Mouse (Mus musculus) hindbrain, postnatal 0 days (tissue): Measurements from ENCODE around the gene Amd1. TPM values are rescaled to one million over a fixed set of nuclear protein-coding genes. Genes with fewer than 3 reads are reported as not detected.
A peak's percentile ranks its signal among the peaks of the same experiment; 100 is the strongest.

Source experiments
- ATAC-seq: fragments of 200-750 bp; cut with Nextera tagmentation; 2 replicates; pipeline ENCODE4 v1.8.0; 2017; ENCODE audit warnings: mild to moderate bottlenecking, moderate TSS enrichment, moderate library complexity
- DNase-seq: peaks from one replicate; pipeline ENCODE4 v3.0.0-alpha.2; 2015; ENCODE audit warnings: low spot score
- H3K27ac ChIP-seq: fragments of 300-500 bp; sonication (generic); 2 replicates; pipeline ENCODE4 v1.5.1; 2014; ENCODE audit warnings: mild to moderate bottlenecking
- H3K27me3 ChIP-seq: fragments of 300-500 bp; sonication (generic); 2 replicates; pipeline ENCODE4 v1.6.1; 2014; ENCODE audit warnings: low read length, mixed read lengths; ENCODE audit not compliant: insufficient read depth
- H3K36me3 ChIP-seq: fragments of 300-500 bp; sonication (generic); 2 replicates; pipeline ENCODE4 v1.6.1; 2014; ENCODE audit warnings: low read length, mixed read lengths; ENCODE audit not compliant: insufficient read depth
- H3K4me1 ChIP-seq: fragments of 300-500 bp; sonication (generic); 2 replicates; pipeline ENCODE4 v1.6.1; 2014; ENCODE audit warnings: antibody characterized with exemption, low read length, mixed read lengths; ENCODE audit not compliant: insufficient read depth
- H3K4me2 ChIP-seq: fragments of 300-500 bp; sonication (generic); 2 replicates; pipeline ENCODE4 v1.6.1; 2014; ENCODE audit warnings: low read depth, mild to moderate bottlenecking, low read length, moderate library complexity, mixed read lengths
- H3K4me3 ChIP-seq: fragments of 300-500 bp; sonication (generic); 2 replicates; pipeline ENCODE4 v1.5.1; 2014; ENCODE audit warnings: low read length
- H3K9ac ChIP-seq: fragments of 300-500 bp; sonication (generic); replicated peaks from 2 replicates; pipeline ENCODE4 v1.6.1; 2014; ENCODE audit warnings: mild to moderate bottlenecking, low read length, moderate library complexity, mixed read lengths
- H3K9me3 ChIP-seq: fragments of 300-500 bp; sonication (generic); 2 replicates; pipeline ENCODE4 v1.6.1; 2016; ENCODE audit warnings: low read length, mixed read lengths
- CTCF ChIP-seq: IDR thresholded peaks from 2 replicates; pipeline ENCODE4 v1.5.1; 2016; ENCODE audit warnings: antibody characterized with exemption, control low read depth, low read depth
- WGBS: fragments of 180-500 bp; shearing (Covaris S2); extraction: QIAGEN DNeasy Blood & Tissue Kit; methylation state at CpG from one replicate; pipeline ENCODE4 v1.1.7; 2014; 5-methylcytosine and 5-hydroxymethylcytosine counted together
- polyA plus RNA-seq: library from polyadenylated mRNA; unstranded; fragments of >200 nt; fragmentation: Nextera tagmentation; extraction: Ambion mirVana; gene quantifications from 2 replicates; pipeline ENCODE4 v1.2.1, GENCODE M21; 2015
- total RNA-seq: library from RNA; depleted of rRNA; stranded (reverse); fragments of >200 nt; gene quantifications from 2 replicates; pipeline ENCODE4 v1.2.3, GENCODE M21; 2014

The Amd1 gene
- total and polyA plus RNA-seq, 2 experiments from 2014 or later, result 30.6 to 57.5 TPM

- DNase-seq (peak; percentile 95), ATAC-seq (peak; percentile 91)
- H3K27ac ChIP-seq, result peak overlapping the region; percentile 88
- no peaks in the 10 kb centered on the region for H3K4me1 ChIP-seq
- peak overlapping the region; percentile 77 for H3K4me3 ChIP-seq
- no peaks in the 10 kb centered on the region for H3K27me3 ChIP-seq
- peak overlapping the region; percentile 97 for H3K9ac ChIP-seq
- peak overlapping the region; percentile 67 for H3K4me2 ChIP-seq
- H3K9me3 ChIP-seq, result no peaks in the 10 kb centered on the region
- TF ChIP-seq CTCF, result no peak
- H3K36me3 ChIP-seq, result no peaks in the 10 kb centered on the region
- WGBS, result 1% methylated on average over 36 of the region's 36 CpGs
These were observed 1.3 kb downstream of the Amd1 start for GRCm38 (mm10) chr10:40300648-40301171.

GRCm38 (mm10) chr10:40292640-40293039 is 9.3 kb downstream of the Amd1 start:
- 97% methylated on average over 6 of the region's 6 CpGs for WGBS
- DNase-seq, result no peak

GRCm38 (mm10) chr10:40286767-40287166 is 15.2 kb downstream of the Amd1 start:
- no peak for ATAC-seq
- H3K9ac ChIP-seq, result no peak overlapping the region
- H3K4me3 ChIP-seq, result no peak overlapping the region
- TF ChIP-seq CTCF, result no peak
- no peaks in the 10 kb centered on the region for H3K27me3 ChIP-seq
- peaks cover 4% of the 10 kb centered on the region; the same call in 1 of the 2 replicates for H3K36me3 ChIP-seq
- no peak overlapping the region for H3K4me2 ChIP-seq
- no peak overlapping the region for H3K27ac ChIP-seq
- 97% methylated on average over 1 of the region's 1 CpGs for WGBS
- DNase-seq, result no peak
- no peaks in the 10 kb centered on the region for H3K4me1 ChIP-seq
- no peaks in the 10 kb centered on the region for H3K9me3 ChIP-seq

More at GRCm38 (mm10) chr10:40292640-40293039, 9.3 kb downstream of the Amd1 start:
- H3K4me3 ChIP-seq, result no peak overlapping the region
- no peaks in the 10 kb centered on the region for H3K4me1 ChIP-seq
- no peaks in the 10 kb centered on the region; the same call in 1 of the 2 replicates for H3K36me3 ChIP-seq
- ATAC-seq, result no peak
- H3K27ac ChIP-seq, result no peak overlapping the region
- H3K4me2 ChIP-seq, result no peak overlapping the region
- H3K9me3 ChIP-seq, result no peaks in the 10 kb centered on the region
- no peak overlapping the region for H3K9ac ChIP-seq
- no peak for TF ChIP-seq CTCF
- no peaks in the 10 kb centered on the region for H3K27me3 ChIP-seq

GRCm38 (mm10) chr10:40285571-40285970 is 16.4 kb downstream of the Amd1 start:
- no peaks in the 10 kb centered on the region for H3K27me3 ChIP-seq
- no peak for TF ChIP-seq CTCF
- DNase-seq (no peak), ATAC-seq (no peak)
- H3K9ac ChIP-seq, result no peak overlapping the region
- H3K9me3 ChIP-seq, result no peaks in the 10 kb centered on the region
- H3K27ac ChIP-seq, result no peak overlapping the region
- no peak overlapping the region for H3K4me3 ChIP-seq
- H3K36me3 ChIP-seq, result peaks cover 4% of the 10 kb centered on the region; the same call in 1 of the 2 replicates
- H3K4me2 ChIP-seq, result no peak overlapping the region
- WGBS, result 93% methylated on average over 1 of the region's 1 CpGs
- no peaks in the 10 kb centered on the region for H3K4me1 ChIP-seq

- Histone ChIP-seq H3K36me3 (peaks cover 4% of the 10 kb centered on the region; the same call in 1 of the 2 replicates), H3K4me1 (no peaks in the 10 kb centered on the region), H3K9ac (no peak overlapping the region), H3K27ac (no peak overlapping the region), H3K9me3 (no peaks in the 10 kb centered on the region), H3K4me3 (no peak overlapping the region), H3K27me3 (no peaks in the 10 kb centered on the region), H3K4me2 (no peak overlapping the region)
- TF ChIP-seq CTCF, result no peak
- no peak; the same call in 1 of the 2 replicates for ATAC-seq
- WGBS, result 85% methylated on average over 3 of the region's 3 CpGs
- no peak for DNase-seq
These were observed 17.0 kb downstream of the Amd1 start for GRCm38 (mm10) chr10:40284997-40285396.

- Histone ChIP-seq H3K36me3 (peaks cover 4% of the 10 kb centered on the region; the same call in 1 of the 2 replicates), H3K4me3 (no peak overlapping the region), H3K4me1 (no peaks in the 10 kb centered on the region), H3K27me3 (no peaks in the 10 kb centered on the region), H3K4me2 (no peak overlapping the region), H3K27ac (no peak overlapping the region), H3K9me3 (no peaks in the 10 kb centered on the region), H3K9ac (no peak overlapping the region)
- TF ChIP-seq CTCF, result no peak
- ATAC-seq (peak; percentile 66; the same call in 1 of the 2 replicates), DNase-seq (no peak)
- 68% methylated on average over 10 of the region's 10 CpGs for WGBS
These were observed 17.7 kb downstream of the Amd1 start for GRCm38 (mm10) chr10:40284179-40284831.

GRCm38 (mm10) chr10:40283636-40284035 is 18.4 kb downstream of the Amd1 start:
- no peak overlapping the region for H3K4me3 ChIP-seq
- H3K27ac ChIP-seq, result no peak overlapping the region
- ATAC-seq (no peak), DNase-seq (no peak)
- TF ChIP-seq CTCF, result no peak
- H3K9ac ChIP-seq, result no peak overlapping the region
- H3K4me2 ChIP-seq, result no peak overlapping the region
- no peaks in the 10 kb centered on the region for H3K9me3 ChIP-seq
- WGBS, result 83% methylated on average over 9 of the region's 9 CpGs
- peaks cover 4% of the 10 kb centered on the region; the same call in 1 of the 2 replicates for H3K36me3 ChIP-seq
- no peaks in the 10 kb centered on the region for H3K4me1 ChIP-seq
- H3K27me3 ChIP-seq, result no peaks in the 10 kb centered on the region
